Mouse (Mus musculus) kidney, adult 8-10 months (tissue): ENCODE data around the gene Sprr4.
"Not testable (repeated sequence)": the region's sequence is repeated elsewhere in the genome, so short reads cannot be mapped to it uniquely, and the experiment has no call there.

Experiments used
- DNase-seq, 2 experiments: peaks; one replicate each; pipeline ENCODE4 v3.0.0; 2022

The Sprr4 gene

GRCm38 (mm10) chr3:92500393-92500792, at the start of gene Sprr4:
Gene Sprr4, minus strand, starts transcription at chr3:92500493.
- DNase-seq, result no peak

- no peak for DNase-seq
Measured at GRCm38 (mm10) chr3:92534411-92534810, 34.1 kb upstream of the Sprr4 start, which contains the start of gene 2310046K23Rik. Gene 2310046K23Rik, minus strand, starts transcription at chr3:92534511.

GRCm38 (mm10) chr3:92512325-92512724, 12.0 kb upstream of the Sprr4 start:
- no peak for DNase-seq

- peak in 1 of 2 experiments; percentile 21 for DNase-seq
Measured at GRCm38 (mm10) chr3:92510786-92511185, 10.5 kb upstream of the Sprr4 start.

- no peak for DNase-seq
Measured at GRCm38 (mm10) chr3:92508185-92508584, 7.9 kb upstream of the Sprr4 start.

- no peak for DNase-seq
Measured at GRCm38 (mm10) chr3:92503528-92503927, 3.2 kb upstream of the Sprr4 start.

- not testable (repeated sequence) for DNase-seq
Measured at GRCm38 (mm10) chr3:92490262-92490661, 10.0 kb downstream of the Sprr4 start.

- DNase-seq, result no peak
Measured at GRCm38 (mm10) chr3:92486307-92486706, 14.0 kb downstream of the Sprr4 start.

- no peak for DNase-seq
Measured at GRCm38 (mm10) chr3:92485863-92486262, 14.4 kb downstream of the Sprr4 start, which contains the start of gene Sprr1a. Gene Sprr1a, minus strand, starts transcription at chr3:92485895.

GRCm38 (mm10) chr3:92481249-92481648, 19.0 kb downstream of the Sprr4 start:
- DNase-seq, result peak in 1 of 2 experiments; percentile 2

GRCm38 (mm10) chr3:92470111-92470510, 30.2 kb downstream of the Sprr4 start:
- DNase-seq, result no peak

GRCm38 (mm10) chr3:92467424-92467823, 32.9 kb downstream of the Sprr4 start:
- DNase-seq, result no peak

- DNase-seq, result no peak
Measured at GRCm38 (mm10) chr3:92466576-92466975, 33.7 kb downstream of the Sprr4 start.

- DNase-seq, result no peak
Measured at GRCm38 (mm10) chr3:92458620-92459019, 41.7 kb downstream of the Sprr4 start, which contains the start of gene Sprr3. Gene Sprr3, minus strand, starts transcription at chr3:92458720.

- no peak for DNase-seq
Measured at GRCm38 (mm10) chr3:92455151-92455550, 45.1 kb downstream of the Sprr4 start.
